Mouse (Mus musculus) CH12.LX (cell line): Measurements from ENCODE around the gene Cmtm8. TPM values are rescaled to one million over a fixed set of nuclear protein-coding genes. Genes with fewer than 3 reads are reported as not detected.

Experiments
- DNase-seq: peaks from one replicate; pipeline ENCODE4 v3.0.0-alpha.2; 2013; ENCODE audit errors: extremely low read depth
- H3K27ac ChIP-seq: 2 replicates; pipeline ENCODE4 v1.5.1; 2012; ENCODE audit warnings: low read depth, mild to moderate bottlenecking, control low read depth, moderate library complexity; ENCODE audit not compliant: insufficient read depth
- H3K27me3 ChIP-seq: replicated peaks from 2 replicates; pipeline ENCODE3; 2012; ENCODE audit warnings: inconsistent platforms
- H3K36me3 ChIP-seq, 2 experiments: replicated peaks in 1 of 2; 2 replicates each; pipeline versions ENCODE3 to v1.6.1; 2012; ENCODE audit warnings: inconsistent platforms in 1 of 2, low read length in 1 of 2, mild to moderate bottlenecking in 1 of 2, mixed read lengths in 1 of 2, moderate library complexity in 1 of 2; ENCODE audit not compliant: control insufficient read depth in 1 of 2, insufficient read depth in 1 of 2
- H3K4me1 ChIP-seq, 2 experiments: 2 replicates each; pipeline ENCODE4 v1.6.1; 2012; ENCODE audit warnings: inconsistent platforms in 1 of 2, moderate library complexity in 1 of 2; ENCODE audit not compliant: insufficient read depth in 2 of 2, control insufficient read depth in 1 of 2
- H3K4me2 ChIP-seq: 2 replicates; pipeline ENCODE4 v1.6.1; 2012; ENCODE audit warnings: low read depth, mild to moderate bottlenecking, control low read depth; ENCODE audit not compliant: poor library complexity, insufficient read depth, severe bottlenecking
- H3K4me3 ChIP-seq, 3 experiments: fragments of 150-350 bp in 1 of 3; sonication (generic) in 1 of 3; replicated peaks in 1 of 3; 2 replicates each; pipeline versions ENCODE3 to v1.5.1; 2011 to 2012; ENCODE audit warnings: low read depth in 2 of 3, low read length in 2 of 3, mild to moderate bottlenecking in 2 of 3, moderate library complexity in 2 of 3, control low read depth in 1 of 3, improper control_type of control experiment in 1 of 3, inconsistent platforms in 1 of 3, mixed read lengths in 1 of 3; ENCODE audit not compliant: poor library complexity in 1 of 3
- H3K79me2 ChIP-seq: replicated peaks from 2 replicates; pipeline ENCODE4 v1.6.1; 2012; ENCODE audit warnings: mild to moderate bottlenecking, moderate library complexity; ENCODE audit not compliant: control insufficient read depth, poor library complexity, insufficient read depth, severe bottlenecking; ENCODE audit errors: extremely low read depth
- H3K9ac ChIP-seq: 2 replicates; pipeline ENCODE4 v1.6.1; 2012; ENCODE audit warnings: low read depth, mild to moderate bottlenecking, control low read depth, moderate library complexity; ENCODE audit not compliant: insufficient read depth
- H3K9me3 ChIP-seq: replicated peaks from 2 replicates; pipeline ENCODE3; 2012; ENCODE audit warnings: low read length, inconsistent platforms, mixed read lengths
- BHLHE40 ChIP-seq: IDR thresholded peaks from 2 replicates; pipeline ENCODE4 v1.6.1; 2011; ENCODE audit warnings: mild to moderate bottlenecking, low read depth, low read length, improper control_type of control experiment
- CHD1 ChIP-seq: IDR thresholded peaks from 2 replicates; pipeline ENCODE4 v1.6.1; 2012; ENCODE audit warnings: low read depth, low read length, improper control_type of control experiment, inconsistent platforms
- CHD2 ChIP-seq: IDR thresholded peaks from 2 replicates; pipeline ENCODE4 v1.6.1; 2011; ENCODE audit warnings: low read length, improper control_type of control experiment
- CTCF ChIP-seq, 2 experiments: IDR thresholded peaks in 1 of 2; conservative IDR thresholded peaks in 1 of 2; 2 replicates each; pipeline ENCODE4 v1.5.1; 2011 to 2012; ENCODE audit warnings: low read depth in 2 of 2, low read length in 2 of 2, improper control_type of control experiment in 1 of 2, inconsistent platforms in 1 of 2, mild to moderate bottlenecking in 1 of 2, moderate library complexity in 1 of 2
- E2F4 ChIP-seq: IDR thresholded peaks from 2 replicates; pipeline ENCODE4 v1.6.1; 2011; ENCODE audit warnings: low read depth, low read length, improper control_type of control experiment; ENCODE audit not compliant: insufficient replicate concordance
- ELF1 ChIP-seq: IDR thresholded peaks from 2 replicates; pipeline ENCODE4 v1.6.1; 2014; ENCODE audit warnings: low read depth, mild to moderate bottlenecking, inconsistent platforms, low read length, improper control_type of control experiment
- EP300 ChIP-seq: IDR thresholded peaks from 2 replicates; pipeline ENCODE4 v1.6.1; 2011; ENCODE audit warnings: low read length, improper control_type of control experiment
- ETS1 ChIP-seq: conservative IDR thresholded peaks from 2 replicates; pipeline ENCODE4 v1.6.1; 2012; ENCODE audit warnings: low read depth, mild to moderate bottlenecking, inconsistent platforms, low read length, improper control_type of control experiment, moderate library complexity
- GABPA ChIP-seq: IDR thresholded peaks from 2 replicates; pipeline ENCODE4 v1.6.1; 2012; ENCODE audit warnings: low read depth, low read length, improper control_type of control experiment, inconsistent platforms; ENCODE audit not compliant: insufficient replicate concordance
- HCFC1 ChIP-seq: IDR thresholded peaks from 2 replicates; pipeline ENCODE4 v1.6.1; 2012; ENCODE audit warnings: low read depth, mild to moderate bottlenecking, inconsistent platforms, low read length, improper control_type of control experiment
- IRF4 ChIP-seq: IDR thresholded peaks from 2 replicates; pipeline ENCODE4 v1.6.1; 2014; ENCODE audit warnings: low read depth, mild to moderate bottlenecking, inconsistent platforms, low read length, improper control_type of control experiment
- JUN ChIP-seq: IDR thresholded peaks from 2 replicates; pipeline ENCODE4 v1.6.1; 2011; ENCODE audit warnings: low read depth, mild to moderate bottlenecking, low read length, improper control_type of control experiment, moderate library complexity; ENCODE audit not compliant: insufficient read depth
- JUND ChIP-seq: conservative IDR thresholded peaks from 2 replicates; pipeline ENCODE4 v1.6.1; 2011; ENCODE audit warnings: low read depth, low read length, improper control_type of control experiment
- KAT2A ChIP-seq: IDR thresholded peaks from 2 replicates; pipeline ENCODE4 v1.6.1; 2012; ENCODE audit warnings: low read length, improper control_type of control experiment, inconsistent platforms; ENCODE audit not compliant: insufficient replicate concordance
- MAFK ChIP-seq: IDR thresholded peaks from 2 replicates; pipeline ENCODE4 v1.6.1; 2011; ENCODE audit warnings: low read length, improper control_type of control experiment; ENCODE audit not compliant: insufficient replicate concordance
- MAX ChIP-seq: IDR thresholded peaks from 2 replicates; pipeline ENCODE4 v1.6.1; 2011; ENCODE audit warnings: low read length, improper control_type of control experiment
- MAZ ChIP-seq: IDR thresholded peaks from 2 replicates; pipeline ENCODE4 v1.6.1; 2012; ENCODE audit warnings: low read depth, mild to moderate bottlenecking, inconsistent platforms, low read length, improper control_type of control experiment, moderate library complexity
- MEF2A ChIP-seq: IDR thresholded peaks from 2 replicates; pipeline ENCODE4 v1.6.1; 2014; ENCODE audit warnings: low read depth, mild to moderate bottlenecking, inconsistent platforms, low read length, improper control_type of control experiment, borderline replicate concordance
- MXI1 ChIP-seq: IDR thresholded peaks from 2 replicates; pipeline ENCODE4 v1.6.1; 2011; ENCODE audit warnings: mild to moderate bottlenecking, low read depth, low read length, improper control_type of control experiment
- MYC ChIP-seq: IDR thresholded peaks from 2 replicates; pipeline ENCODE4 v1.6.1; 2011; ENCODE audit warnings: low read depth, mild to moderate bottlenecking, improper control_type of control experiment, low read length
- NELFE ChIP-seq: IDR thresholded peaks from 2 replicates; pipeline ENCODE4 v1.6.1; 2011; ENCODE audit warnings: low read depth, low read length, improper control_type of control experiment
- NRF1 ChIP-seq: IDR thresholded peaks from 2 replicates; pipeline ENCODE4 v1.6.1; 2014; ENCODE audit warnings: low read depth, mild to moderate bottlenecking, inconsistent platforms, low read length, improper control_type of control experiment, moderate library complexity
- PAX5 ChIP-seq: IDR thresholded peaks from 2 replicates; pipeline ENCODE4 v1.6.1; 2012; ENCODE audit warnings: low read length, inconsistent platforms, mixed read lengths
- POLR2A ChIP-seq: IDR thresholded peaks from 2 replicates; pipeline ENCODE4 v1.6.1; 2011; ENCODE audit warnings: low read depth, mild to moderate bottlenecking, improper control_type of control experiment, low read length
- POLR2AphosphoS2 ChIP-seq: IDR thresholded peaks from 2 replicates; pipeline ENCODE4 v1.6.1; 2011; ENCODE audit warnings: low read depth, low read length, improper control_type of control experiment
- RAD21 ChIP-seq: IDR thresholded peaks from 2 replicates; pipeline ENCODE4 v1.6.1; 2011; ENCODE audit warnings: low read depth, mild to moderate bottlenecking, low read length, improper control_type of control experiment, moderate library complexity
- RCOR1 ChIP-seq: conservative IDR thresholded peaks from 2 replicates; pipeline ENCODE4 v1.6.1; 2012; ENCODE audit warnings: low read depth, mild to moderate bottlenecking, inconsistent platforms, low read length, improper control_type of control experiment
- SIN3A ChIP-seq: IDR thresholded peaks from 2 replicates; pipeline ENCODE4 v1.6.1; 2012; ENCODE audit warnings: low read length, improper control_type of control experiment, inconsistent platforms
- SMC3 ChIP-seq: IDR thresholded peaks from 2 replicates; pipeline ENCODE4 v1.6.1; 2011; ENCODE audit warnings: low read depth, low read length, improper control_type of control experiment
- TBP ChIP-seq: conservative IDR thresholded peaks from 2 replicates; pipeline ENCODE4 v1.6.1; 2011; ENCODE audit warnings: low read depth, low read length, improper control_type of control experiment
- TCF12 ChIP-seq: IDR thresholded peaks from 2 replicates; pipeline ENCODE4 v1.6.1; 2014; ENCODE audit warnings: low read depth, mild to moderate bottlenecking, inconsistent platforms, low read length, improper control_type of control experiment
- UBTF ChIP-seq: IDR thresholded peaks from 2 replicates; pipeline ENCODE4 v1.6.1; 2012; ENCODE audit warnings: low read depth, mild to moderate bottlenecking, inconsistent platforms, low read length, improper control_type of control experiment, moderate library complexity
- USF1 ChIP-seq: IDR thresholded peaks from 2 replicates; pipeline ENCODE4 v1.6.1; 2014; ENCODE audit warnings: low read depth, mild to moderate bottlenecking, inconsistent platforms, low read length, improper control_type of control experiment
- USF2 ChIP-seq: conservative IDR thresholded peaks from 2 replicates; pipeline ENCODE4 v1.6.1; 2011; ENCODE audit warnings: low read depth, low read length, improper control_type of control experiment
- ZC3H11A ChIP-seq: IDR thresholded peaks from 2 replicates; pipeline ENCODE4 v1.6.1; 2012; ENCODE audit warnings: low read depth, mild to moderate bottlenecking, inconsistent platforms, low read length, improper control_type of control experiment
- ZKSCAN1 ChIP-seq: IDR thresholded peaks from 2 replicates; pipeline ENCODE4 v1.6.1; 2012; ENCODE audit warnings: low read depth, inconsistent platforms, low read length, improper control_type of control experiment, borderline replicate concordance
- ZMIZ1 ChIP-seq: IDR thresholded peaks from 2 replicates; pipeline ENCODE4 v1.6.1; 2012; ENCODE audit warnings: low read depth, mild to moderate bottlenecking, inconsistent platforms, low read length, improper control_type of control experiment
- ZNF384 ChIP-seq: IDR thresholded peaks from 2 replicates; pipeline ENCODE4 v1.6.1; 2012; ENCODE audit warnings: low read depth, low read length, improper control_type of control experiment, inconsistent platforms
- dilution Hi-C: fragments of 300-500 bp; cut with MboI; formaldehyde crosslinking; loops from 2 replicates; pipeline ENCODE4 v1.14.3; 2020; ENCODE audit warnings: low sequenced_read_pairs; ENCODE audit not compliant: extremely low pct_unique_long_range_greater_than_20kb, extremely low pct_ligation_motif_present
- in situ Hi-C: fragments of 300-500 bp; cut with MboI; formaldehyde crosslinking; loops from 3 replicates; pipeline ENCODE4 v1.14.3; 2019; ENCODE audit warnings: low sequenced_read_pairs, low pct_ligation_motif_present, low pct_unique_long_range_greater_than_20kb, mixed read lengths
- polyA plus RNA-seq: library from polyadenylated mRNA; unstranded; fragments of >175 nt; gene quantifications from 2 replicates; pipeline ENCODE4 v1.2.1, GENCODE M21; 2012; ENCODE audit warnings: low read depth; ENCODE audit not compliant: insufficient read length
- total RNA-seq, 2 experiments: library from RNA; depleted of rRNA; stranded (reverse); fragments of 300-350 nt in 1 of 2; fragments of >200 nt in 1 of 2; gene quantifications; 2 replicates each; pipeline ENCODE4 v1.2.3; 2012 to 2014

The Cmtm8 gene
- total RNA-seq (2012; rRNA removed) (1.8 and 2.7 TPM in 2 replicates), total RNA-seq (2014; rRNA removed) (1.4 and 1.6 TPM in 2 replicates), polyA plus RNA-seq (4.1 and 4.4 TPM in 2 replicates)

- TF ChIP-seq RCOR1 (no peak), RAD21 (peak; percentile 3), JUN (no peak), MYC (no peak), PAX5 (no peak), MAX (0 out of 2 replicates have a peak, but pooled peaks have one; percentile 8), BHLHE40 (peak; percentile 48), E2F4 (no peak), MAFK (no peak), IRF4 (no peak), ZC3H11A (no peak), GABPA (no peak), NRF1 (no peak), TBP (no peak), POLR2AphosphoS2 (no peak), CTCF (conservative IDR thresholded peaks at IDR 0.05 in 1 of 2, IDR thresholded peaks at IDR 0.05 in 1 of 2; ENCODE audit: low read depth in 2 of 2, low read length in 2 of 2) (peak in 1 of 2 experiments; percentile 48; a peak in 2 of 4 replicates), ELF1 (no peak), ETS1 (0 out of 2 replicates have a peak, but pooled peaks have one; percentile 8), SMC3 (peak; percentile 19; the same call in 1 of the 2 replicates), UBTF (peak; percentile 32; the same call in 1 of the 2 replicates), CHD2 (no peak; the same call in 1 of the 2 replicates), CHD1 (no peak), ZMIZ1 (peak; percentile 26), USF1 (no peak), POLR2A (peak; percentile 55), MEF2A (no peak; the same call in 1 of the 2 replicates), KAT2A (no peak), MAZ (no peak; the same call in 1 of the 2 replicates), MXI1 (peak; percentile 45; the same call in 1 of the 2 replicates), USF2 (no peak), EP300 (no peak), NELFE (no peak; the same call in 1 of the 2 replicates), ZKSCAN1 (no peak), SIN3A (peak; percentile 42; the same call in 1 of the 2 replicates), TCF12 (peak; percentile 49; the same call in 1 of the 2 replicates), HCFC1 (no peak), ZNF384 (no peak), JUND (no peak)
- peak; percentile 75 for DNase-seq
Measured at GRCm38 (mm10) chr9:114844017-114844662, at the start of gene Cmtm8. Gene Cmtm8 (minus strand): TSS chr9:114844156.

More at GRCm38 (mm10) chr9:114844017-114844662, at the start of gene Cmtm8:
- in situ Hi-C loops (no loop called here), dilution Hi-C loops (no loop called here)
- peak within 1 kb of the TSS; percentile 75 for H3K4me2 ChIP-seq
- no peak within 1 kb of the TSS for H3K27ac ChIP-seq
- H3K9ac ChIP-seq: peak within 1 kb of the TSS; percentile 11
- peak within 1 kb of the TSS; percentile 46 to 68 (median 67) for H3K4me3 ChIP-seq
- peaks cover 7% of the 10 kb centered on the region for H3K27me3 ChIP-seq
- peaks cover 0 to 4% of the 10 kb centered on the region in 2 experiments for H3K36me3 ChIP-seq
- H3K4me1 ChIP-seq: peaks cover 0 to 6% of the 10 kb centered on the region in 2 experiments; a peak in 1 of 4 replicates
- peaks cover 2% of the 10 kb centered on the region for H3K9me3 ChIP-seq
- no peaks in the 10 kb centered on the region for H3K79me2 ChIP-seq
